Mouse (Mus musculus) embryonic facial prominence, embryonic 12.5 days (tissue): ENCODE data around the gene Flrt2. TPM values are rescaled to one million over a fixed set of nuclear protein-coding genes. Genes with fewer than 3 reads are reported as not detected.

Experiments
- ATAC-seq: fragments of 200-750 bp; cut with Nextera tagmentation; 2 replicates; pipeline ENCODE4 v1.8.0; 2017; ENCODE audit not compliant: insufficient number of reproducible peaks, insufficient read depth, low FRiP score, low TSS enrichment
- H3K27ac ChIP-seq: fragments of 300-500 bp; sonication (generic); 2 replicates; pipeline ENCODE4 v1.5.1; 2016; ENCODE audit warnings: mild to moderate bottlenecking
- H3K27me3 ChIP-seq: fragments of 300-500 bp; sonication (generic); 2 replicates; pipeline ENCODE4 v1.6.1; 2016; ENCODE audit warnings: mild to moderate bottlenecking, moderate library complexity
- H3K36me3 ChIP-seq: fragments of 300-500 bp; sonication (generic); 2 replicates; pipeline ENCODE4 v1.6.1; 2016; ENCODE audit warnings: mild to moderate bottlenecking
- H3K4me1 ChIP-seq: fragments of 300-500 bp; sonication (generic); 2 replicates; pipeline ENCODE4 v1.6.1; 2016
- H3K4me2 ChIP-seq: fragments of 300-500 bp; sonication (generic); replicated peaks from 2 replicates; pipeline ENCODE4 v1.6.1; 2016; ENCODE audit warnings: mild to moderate bottlenecking, moderate library complexity
- H3K4me3 ChIP-seq: fragments of 300-500 bp; sonication (generic); 2 replicates; pipeline ENCODE4 v1.5.1; 2016; ENCODE audit warnings: mild to moderate bottlenecking
- H3K9ac ChIP-seq: fragments of 300-500 bp; sonication (generic); 2 replicates; pipeline ENCODE4 v1.6.1; 2016; ENCODE audit warnings: mild to moderate bottlenecking, moderate library complexity
- H3K9me3 ChIP-seq: fragments of 300-500 bp; sonication (generic); 2 replicates; pipeline ENCODE4 v1.6.1; 2016; ENCODE audit warnings: mild to moderate bottlenecking, moderate library complexity
- WGBS: fragments of 180-500 bp; shearing (Covaris S2); methylation state at CpG from one replicate; pipeline ENCODE4 v1.1.7; 2016; 5-methylcytosine and 5-hydroxymethylcytosine counted together
- polyA plus RNA-seq: library from polyadenylated mRNA; unstranded; fragments of >200 nt; fragmentation: Nextera tagmentation; extraction: Ambion mirVana; gene quantifications from 2 replicates; pipeline ENCODE4 v1.2.1, GENCODE M21; 2016

The Flrt2 gene
- polyA plus RNA-seq, 1 experiment from 2014 or later, result 90.3 TPM

DNA sequence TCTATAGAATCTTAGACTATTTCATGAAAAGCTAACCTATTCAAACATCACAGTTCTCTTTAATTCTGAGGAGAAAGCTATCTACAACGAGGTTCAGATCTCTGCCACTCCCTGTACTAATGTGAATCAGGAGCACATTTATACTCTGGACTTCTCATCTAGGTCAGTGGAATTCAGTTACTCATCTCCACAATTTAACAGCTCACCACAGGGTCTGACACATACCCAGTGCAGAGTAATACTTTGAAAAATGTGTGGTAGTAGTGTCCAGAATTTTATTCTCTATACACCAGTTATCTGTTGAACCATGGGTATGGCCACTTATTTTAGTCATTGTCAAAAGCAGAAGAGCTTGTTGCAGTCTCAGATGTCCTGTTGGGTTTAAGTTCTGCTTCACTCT is 98.1 kb downstream of the Flrt2 start:
- Histone ChIP-seq H3K27me3 (no peaks in the 10 kb centered on the region), H3K4me1 (no peaks in the 10 kb centered on the region), H3K36me3 (no peaks in the 10 kb centered on the region), H3K9me3 (no peaks in the 10 kb centered on the region), H3K9ac (no peak overlapping the region), H3K4me2 (no peak overlapping the region), H3K27ac (no peak overlapping the region), H3K4me3 (no peak overlapping the region)
- 68% methylated on average over 1 of the region's 1 CpGs for WGBS
- ATAC-seq, result no peak

DNA sequence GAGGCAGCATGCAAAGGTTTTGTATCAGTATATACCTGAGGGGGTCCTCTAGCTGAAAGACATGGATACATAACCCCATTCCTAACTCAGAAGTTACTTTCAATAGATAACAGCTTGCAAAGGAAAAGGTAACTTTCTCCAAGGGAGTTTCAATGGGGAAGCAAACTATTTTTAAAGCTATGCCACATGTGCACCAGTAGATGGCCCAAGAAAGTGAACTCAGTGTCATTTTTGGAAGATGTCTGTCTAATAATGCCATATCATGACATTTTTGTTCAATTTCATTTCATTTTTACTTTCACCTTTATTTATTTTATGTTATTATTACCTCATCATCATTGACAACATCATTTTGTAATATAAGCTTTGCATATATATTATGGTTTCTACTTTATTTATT is 124.6 kb downstream of the Flrt2 start:
- Histone ChIP-seq H3K9ac (no peak overlapping the region), H3K9me3 (no peaks in the 10 kb centered on the region), H3K4me2 (no peak overlapping the region), H3K27ac (no peak overlapping the region), H3K27me3 (no peaks in the 10 kb centered on the region), H3K4me1 (no peaks in the 10 kb centered on the region), H3K36me3 (no peaks in the 10 kb centered on the region), H3K4me3 (no peak overlapping the region)
- no peak for ATAC-seq
